Mouse (Mus musculus): ENCODE measurements around the gene Gtf3c3. TPM values are rescaled to one million over a fixed set of nuclear protein-coding genes. Genes with fewer than 3 reads are reported as not detected.

Gtf3c3 gene
- total RNA-seq, 2 experiments from 2014 or later, result 29.4 to 29.5 TPM

Other genes starting within 250 kb of the Gtf3c3 start
- gene Hecw2, start 243.8 kb downstream of the Gtf3c3 start, total RNA-seq (2021), result 10 to 100 TPM; 56.7 to 59.8 TPM
- not detected for gene Ccdc150, start 188.3 kb downstream of the Gtf3c3 start, total RNA-seq (2021)
- 10 to 100 TPM; 36.6 to 36.8 TPM for gene Pgap1, start 118.7 kb upstream of the Gtf3c3 start, total RNA-seq (2021)